27 mouse cellular contexts compared by ENCODE assay signal in genomic region chr6:9842391-9842790, GRCm38 (mm10).
"Had no signal": no experiment of that assay in that cellular context is flagged by ENCODE, and none has a peak within 500 bp of the region (broad histone marks: within the 10 kb centered on the region; RNA-seq: fewer than 3 reads in every experiment).

No protein-coding gene starts in this region.

- H3K27ac ChIP-seq: gastrocnemius, adult 2 months; heart, embryonic 13.5 days; heart, embryonic 15.5 days; hindbrain, embryonic 13.5 days; hindbrain, embryonic 15.5 days; hindbrain, postnatal 0 days; kidney, embryonic 15.5 days; kidney, postnatal 0 days; limb, embryonic 13.5 days; limb, embryonic 15.5 days; liver, embryonic 12.5 days; liver, embryonic 14.5 days had no signal

- H3K9ac ChIP-seq: heart, embryonic 13.5 days; heart, embryonic 15.5 days; hindbrain, embryonic 13.5 days; hindbrain, embryonic 15.5 days; kidney, embryonic 15.5 days; limb, embryonic 13.5 days; limb, embryonic 15.5 days; liver, embryonic 12.5 days; liver, embryonic 14.5 days had no signal

- H3K27me3 ChIP-seq: heart, embryonic 13.5 days; heart, embryonic 15.5 days; hindbrain, embryonic 13.5 days; hindbrain, embryonic 15.5 days; kidney, embryonic 15.5 days; limb, embryonic 13.5 days; limb, embryonic 15.5 days; liver, embryonic 12.5 days had no signal

- DNase-seq: gastrocnemius, adult 2 months; gastrocnemius, postnatal 10 days; gastrocnemius, postnatal 25 days; heart, adult 18-20 months; heart, postnatal 14 days; heart, postnatal 36 days; kidney, adult 11 months; kidney, adult 2 months; kidney, adult 9 months; kidney, postnatal 14 days; kidney, postnatal 36 days; layer of hippocampus, adult 9-11 months; layer of hippocampus, postnatal 36 days; left cerebral cortex, postnatal 4 days had no signal

- ATAC-seq: hindbrain, postnatal 0 days; intestine, embryonic 16.5 days; liver, embryonic 12.5 days had no signal

- H3K4me1 ChIP-seq: heart, embryonic 13.5 days; heart, embryonic 15.5 days; hindbrain, embryonic 13.5 days; hindbrain, embryonic 15.5 days; kidney, embryonic 15.5 days; limb, embryonic 13.5 days; limb, embryonic 15.5 days; liver, embryonic 12.5 days had no signal

- H3K4me3 ChIP-seq: gastrocnemius, adult 2 months; heart, embryonic 13.5 days; heart, embryonic 15.5 days; hindbrain, embryonic 13.5 days; hindbrain, embryonic 15.5 days; kidney, embryonic 15.5 days; limb, embryonic 13.5 days; limb, embryonic 15.5 days; liver, embryonic 12.5 days had no signal

- H3K36me3 ChIP-seq: heart, embryonic 13.5 days; heart, embryonic 15.5 days; hindbrain, embryonic 13.5 days; hindbrain, embryonic 15.5 days; kidney, embryonic 15.5 days; limb, embryonic 13.5 days; limb, embryonic 15.5 days; liver, embryonic 12.5 days had no signal

- H3K9me3 ChIP-seq: heart, embryonic 13.5 days; heart, embryonic 15.5 days; hindbrain, embryonic 13.5 days; hindbrain, embryonic 15.5 days; kidney, embryonic 15.5 days; limb, embryonic 13.5 days; limb, embryonic 15.5 days; liver, embryonic 12.5 days had no signal

- H3K4me2 ChIP-seq: heart, embryonic 11.5 days; heart, embryonic 13.5 days; heart, embryonic 15.5 days; hindbrain, embryonic 13.5 days; hindbrain, embryonic 15.5 days; kidney, embryonic 15.5 days; limb, embryonic 13.5 days; limb, embryonic 15.5 days; liver, embryonic 12.5 days had no signal
